ENCODE assay signal across 8 mouse cellular contexts in genomic region chr2:92371971-92372690, GRCm38 (mm10). TPM values are rescaled to one million over a fixed set of nuclear protein-coding genes. Genes with fewer than 3 reads are reported as not detected.
DNase-seq lines count a peak whose midpoint lies in the region; ATAC-seq and TF ChIP-seq lines count a peak whose summit lies in the region.
"Had no signal": no experiment of that assay in that cellular context is flagged by ENCODE, and none has a peak within 500 bp of the region (broad histone marks: within the 10 kb centered on the region; RNA-seq: fewer than 3 reads in every experiment).

No protein-coding gene starts in this region.

- H3K27me3 ChIP-seq in thymus, adult 2 months (ENCODE audit: control insufficient read depth, insufficient read depth, low read length) = no peaks in the 10 kb centered on the region
- no peaks in the 10 kb centered on the region for H3K27me3 ChIP-seq in hindbrain, postnatal 0 days (ENCODE audit: insufficient read depth, low read length)
- H3K27me3 ChIP-seq in midbrain, embryonic 11.5 days (ENCODE audit: control insufficient read depth, insufficient read depth, low read length) = peaks cover 8% of the 10 kb centered on the region
- H3K27me3 ChIP-seq in heart, embryonic 11.5 days (ENCODE audit: control insufficient read depth, insufficient read depth, low read length) = peaks cover 51% of the 10 kb centered on the region

- peak overlapping the region; percentile 32; the same call in 1 of the 2 replicates for H3K27ac ChIP-seq in thymus, adult 2 months (ENCODE audit: control insufficient read depth, insufficient read depth, low read length)
- no peak overlapping the region for H3K27ac ChIP-seq in hindbrain, postnatal 0 days
- peak overlapping the region; percentile 81 for H3K27ac ChIP-seq in midbrain, embryonic 11.5 days (ENCODE audit: low read depth, low read length)
- H3K27ac ChIP-seq in heart, embryonic 11.5 days (ENCODE audit: low read depth, low read length) = no peak overlapping the region

- DNase-seq in thymus, adult 2 months = no peak
- no peak for DNase-seq in thymus, postnatal 4 days
- peak; percentile 61 for DNase-seq in hindbrain, postnatal 0 days (ENCODE audit: low spot score)
- DNase-seq in midbrain, embryonic 11.5 days (ENCODE audit: low spot score, missing footprints) = peak; percentile 94
- no peak for DNase-seq in layer of hippocampus, adult 11-12 months (ENCODE audit: low spot score)
- DNase-seq in spleen, adult 18-20 months = no peak

- H3K9ac ChIP-seq in hindbrain, postnatal 0 days (replicated peaks; ENCODE audit: low read length) = no peak overlapping the region
- H3K9ac ChIP-seq in midbrain, embryonic 11.5 days (ENCODE audit: low read length) = peak overlapping the region; percentile 20; the same call in 1 of the 2 replicates
- no peak overlapping the region for H3K9ac ChIP-seq in heart, embryonic 11.5 days (ENCODE audit: low read depth, low read length)

- TF ChIP-seq CTCF in thymus, adult 2 months (IDR thresholded peaks at IDR 0.05; ENCODE audit: borderline replicate concordance, control insufficient read depth, extremely low read depth, insufficient read depth, low read length, poor library complexity) = no peak
- TF ChIP-seq CTCF in hindbrain, postnatal 0 days (IDR thresholded peaks at IDR 0.05; ENCODE audit: low read depth) = no peak

- H3K36me3 ChIP-seq in thymus, adult 2 months (ENCODE audit: control insufficient read depth, insufficient read depth, low read length) = no peaks in the 10 kb centered on the region
- H3K36me3 ChIP-seq in hindbrain, postnatal 0 days (ENCODE audit: insufficient read depth, low read length) = no peaks in the 10 kb centered on the region
- no peaks in the 10 kb centered on the region for H3K36me3 ChIP-seq in midbrain, embryonic 11.5 days (ENCODE audit: control insufficient read depth, insufficient read depth, low read length)
- no peaks in the 10 kb centered on the region for H3K36me3 ChIP-seq in heart, embryonic 11.5 days (ENCODE audit: control insufficient read depth, insufficient read depth, low read length)

- H3K9me3 ChIP-seq in hindbrain, postnatal 0 days (ENCODE audit: low read length) = no peaks in the 10 kb centered on the region
- H3K9me3 ChIP-seq in midbrain, embryonic 11.5 days (ENCODE audit: control insufficient read depth, low read length) = no peaks in the 10 kb centered on the region
- no peaks in the 10 kb centered on the region for H3K9me3 ChIP-seq in heart, embryonic 11.5 days (replicated peaks; ENCODE audit: control insufficient read depth, low read length)

- H3K4me3 ChIP-seq in thymus, adult 2 months (ENCODE audit: control insufficient read depth, insufficient read depth, low read length) = no peak overlapping the region
- no peak overlapping the region for H3K4me3 ChIP-seq in hindbrain, postnatal 0 days (ENCODE audit: low read length)
- H3K4me3 ChIP-seq in midbrain, embryonic 11.5 days (ENCODE audit: low read depth, low read length) = no peak overlapping the region
- H3K4me3 ChIP-seq in heart, embryonic 11.5 days (ENCODE audit: low read depth, low read length) = no peak overlapping the region

- no peak for ATAC-seq in hindbrain, postnatal 0 days
- 0 out of 2 replicates have a peak, but pooled peaks have one; percentile 12 for ATAC-seq in midbrain, embryonic 11.5 days (ENCODE audit: low FRiP score)
- no peak for ATAC-seq in heart, embryonic 11.5 days (replicated peaks; ENCODE audit: insufficient number of reproducible peaks, low FRiP score, low TSS enrichment)

- no peak for TF ChIP-seq POLR2A in thymus, adult 2 months (IDR thresholded peaks at IDR 0.05; ENCODE audit: control insufficient read depth, extremely low read depth, insufficient read depth, low read length, poor library complexity)

- H3K4me2 ChIP-seq in hindbrain, postnatal 0 days (ENCODE audit: low read depth, low read length) = no peak overlapping the region
- H3K4me2 ChIP-seq in midbrain, embryonic 11.5 days = peak overlapping the region; percentile 28
- no peak overlapping the region for H3K4me2 ChIP-seq in heart, embryonic 11.5 days

- H3K4me1 ChIP-seq in thymus, adult 2 months (replicated peaks; ENCODE audit: control insufficient read depth, insufficient read depth, low read length) = peaks cover 51% of the 10 kb centered on the region
- H3K4me1 ChIP-seq in hindbrain, postnatal 0 days (ENCODE audit: insufficient read depth, low read length) = peaks cover 29% of the 10 kb centered on the region
- H3K4me1 ChIP-seq in midbrain, embryonic 11.5 days (ENCODE audit: control insufficient read depth, insufficient read depth, low read length) = peaks cover 47% of the 10 kb centered on the region
- H3K4me1 ChIP-seq in heart, embryonic 11.5 days (ENCODE audit: control insufficient read depth, insufficient read depth, low read length) = peaks cover 29% of the 10 kb centered on the region

- WGBS in thymus, adult 2 months = 93% methylated on average over 10 of the region's 10 CpGs
- WGBS in hindbrain, postnatal 0 days = 13% methylated on average over 10 of the region's 10 CpGs
- WGBS in midbrain, embryonic 11.5 days = 6% methylated on average over 10 of the region's 10 CpGs
- 27% methylated on average over 10 of the region's 10 CpGs for WGBS in heart, embryonic 11.5 days (ENCODE audit: insufficient replicate concordance)

RNA-seq across cellular contexts. Expression of gene Pex16, which starts 2.3 kb away (rescaled TPM):
- 76.1 and 78.0 TPM in 2 replicates for polyA plus RNA-seq in thymus, adult 2 months (2012; rRNA removed)
- 27.8 and 35.2 TPM in 2 replicates for total RNA-seq in hindbrain, postnatal 0 days (2014; rRNA removed)
- polyA plus RNA-seq in hindbrain, postnatal 0 days (2015; fragmentation: Nextera tagmentation; extraction: Ambion mirVana) = 44.3 and 48.6 TPM in 2 replicates
- 17.7 and 20.0 TPM in 2 replicates for polyA plus RNA-seq in midbrain, embryonic 11.5 days (2014; fragmentation: Nextera tagmentation; extraction: Ambion mirVana)
- 12.5 and 13.6 TPM in 2 replicates for polyA plus RNA-seq in heart, embryonic 11.5 days (2014; fragmentation: Nextera tagmentation; extraction: Ambion mirVana)

RNA-seq across cellular contexts. Expression of gene Large2, which starts 2.5 kb away (rescaled TPM):
- polyA plus RNA-seq in thymus, adult 2 months (2012; rRNA removed) = 10.4 and 13.9 TPM in 2 replicates
- total RNA-seq in hindbrain, postnatal 0 days (2014; rRNA removed) = 0.11 and 0.16 TPM in 2 replicates
- 1.8 and 2.1 TPM in 2 replicates for polyA plus RNA-seq in hindbrain, postnatal 0 days (2015; fragmentation: Nextera tagmentation; extraction: Ambion mirVana)
- 8.9 and 10.6 TPM in 2 replicates for polyA plus RNA-seq in midbrain, embryonic 11.5 days (2014; fragmentation: Nextera tagmentation; extraction: Ambion mirVana)
- polyA plus RNA-seq in heart, embryonic 11.5 days (2014; fragmentation: Nextera tagmentation; extraction: Ambion mirVana) = 0.93 and 2.0 TPM in 2 replicates

RNA-seq across cellular contexts. Expression of gene 1700029I15Rik, which starts 10.2 kb away (rescaled TPM):
- 6.4 and 9.0 TPM in 2 replicates for polyA plus RNA-seq in thymus, adult 2 months (2012; rRNA removed)
- total RNA-seq in hindbrain, postnatal 0 days (2014; rRNA removed) = 1.6 and 1.8 TPM in 2 replicates
- 4.0 and 4.9 TPM in 2 replicates for polyA plus RNA-seq in hindbrain, postnatal 0 days (2015; fragmentation: Nextera tagmentation; extraction: Ambion mirVana)
- polyA plus RNA-seq in midbrain, embryonic 11.5 days (2014; fragmentation: Nextera tagmentation; extraction: Ambion mirVana) = 1.5 and 2.0 TPM in 2 replicates
- 0.67 and 0.89 TPM in 2 replicates for polyA plus RNA-seq in heart, embryonic 11.5 days (2014; fragmentation: Nextera tagmentation; extraction: Ambion mirVana)

RNA-seq across cellular contexts. Expression of gene Mapk8ip1, which starts 28.9 kb away (rescaled TPM):
- polyA plus RNA-seq in thymus, adult 2 months (2012; rRNA removed) = 10.6 and 11.4 TPM in 2 replicates
- total RNA-seq in hindbrain, postnatal 0 days (2014; rRNA removed) = 361 and 373 TPM in 2 replicates
- polyA plus RNA-seq in hindbrain, postnatal 0 days (2015; fragmentation: Nextera tagmentation; extraction: Ambion mirVana) = 177 and 182 TPM in 2 replicates
- polyA plus RNA-seq in midbrain, embryonic 11.5 days (2014; fragmentation: Nextera tagmentation; extraction: Ambion mirVana) = 34.5 and 37.1 TPM in 2 replicates
- 2.7 and 4.1 TPM in 2 replicates for polyA plus RNA-seq in heart, embryonic 11.5 days (2014; fragmentation: Nextera tagmentation; extraction: Ambion mirVana)
- total RNA-seq: megakaryocyte progenitor cell, adult 5-6 weeks had no signal

Comparison
In these comparisons a context has a peak if more than half of its experiments do, and no peak if none do; other contexts are left out.
1. DNase-seq: peak in hindbrain, postnatal 0 days (single experiment) and midbrain, embryonic 11.5 days (single experiment); none in thymus, adult 2 months (single experiment), thymus, postnatal 4 days (single experiment), layer of hippocampus, adult 11-12 months (single experiment) and spleen, adult 18-20 months (0 of 2).
2. H3K27ac ChIP-seq: peak in thymus, adult 2 months (single experiment) and midbrain, embryonic 11.5 days (single experiment); none in hindbrain, postnatal 0 days (single experiment) and heart, embryonic 11.5 days (single experiment).